Mouse (Mus musculus) forebrain, embryonic 14.5 days (tissue): ENCODE results near the gene Xlr3c. TPM values are rescaled to one million over a fixed set of nuclear protein-coding genes. Genes with fewer than 3 reads are reported as not detected.
"Not testable (repeated sequence)": the region's sequence is repeated elsewhere in the genome, so short reads cannot be mapped to it uniquely, and the experiment has no call there.

Experiments
- ATAC-seq: fragments of 200-750 bp; cut with Nextera tagmentation; 2 replicates; pipeline ENCODE4 v1.8.0; 2017; ENCODE audit warnings: mild to moderate bottlenecking, moderate library complexity
- DNase-seq: peaks from one replicate; pipeline ENCODE4 v3.0.0-alpha.2; 2015; ENCODE audit warnings: low spot score
- H3K27ac ChIP-seq: fragments of 300-500 bp; sonication (generic); 2 replicates; pipeline ENCODE4 v1.5.1; 2014; ENCODE audit warnings: low read depth, mild to moderate bottlenecking, control low read depth, low read length, moderate library complexity
- H3K27me3 ChIP-seq: fragments of 300-500 bp; sonication (generic); replicated peaks from 2 replicates; pipeline ENCODE4 v1.6.1; 2014; ENCODE audit warnings: low read length, control low read depth, mixed read lengths; ENCODE audit not compliant: control insufficient read depth, insufficient read depth
- H3K36me3 ChIP-seq: fragments of 300-500 bp; sonication (generic); 2 replicates; pipeline ENCODE4 v1.6.1; 2014; ENCODE audit warnings: low read length, control low read depth; ENCODE audit not compliant: control insufficient read depth, insufficient read depth
- H3K4me1 ChIP-seq: fragments of 300-500 bp; sonication (generic); 2 replicates; pipeline ENCODE4 v1.6.1; 2014; ENCODE audit warnings: antibody characterized with exemption, low read length, control low read depth; ENCODE audit not compliant: control insufficient read depth, insufficient read depth
- H3K4me2 ChIP-seq: fragments of 300-500 bp; sonication (generic); 2 replicates; pipeline ENCODE4 v1.6.1; 2014; ENCODE audit warnings: mild to moderate bottlenecking, control low read depth, low read length
- H3K4me3 ChIP-seq: fragments of 300-500 bp; sonication (generic); 2 replicates; pipeline ENCODE4 v1.5.1; 2014; ENCODE audit warnings: low read depth, low read length, control low read depth
- H3K9ac ChIP-seq: fragments of 300-500 bp; sonication (generic); 2 replicates; pipeline ENCODE4 v1.6.1; 2014; ENCODE audit warnings: mild to moderate bottlenecking, low read length, control low read depth, moderate library complexity
- H3K9me3 ChIP-seq: fragments of 300-500 bp; sonication (generic); replicated peaks from 2 replicates; pipeline ENCODE4 v1.6.1; 2016; ENCODE audit warnings: low read length, control low read depth, mixed read lengths; ENCODE audit not compliant: control insufficient read depth
- WGBS: fragments of 180-500 bp; shearing (Covaris S2); extraction: QIAGEN DNeasy Blood & Tissue Kit; methylation state at CpG from one replicate; pipeline ENCODE4 v1.1.7; 2014; 5-methylcytosine and 5-hydroxymethylcytosine counted together
- polyA plus RNA-seq: library from polyadenylated mRNA; unstranded; fragments of >200 nt; fragmentation: Nextera tagmentation; extraction: Ambion mirVana; gene quantifications from 2 replicates; pipeline ENCODE4 v1.2.1, GENCODE M21; 2014

Xlr3c gene
- not detected in 2 replicates for polyA plus RNA-seq

DNA sequence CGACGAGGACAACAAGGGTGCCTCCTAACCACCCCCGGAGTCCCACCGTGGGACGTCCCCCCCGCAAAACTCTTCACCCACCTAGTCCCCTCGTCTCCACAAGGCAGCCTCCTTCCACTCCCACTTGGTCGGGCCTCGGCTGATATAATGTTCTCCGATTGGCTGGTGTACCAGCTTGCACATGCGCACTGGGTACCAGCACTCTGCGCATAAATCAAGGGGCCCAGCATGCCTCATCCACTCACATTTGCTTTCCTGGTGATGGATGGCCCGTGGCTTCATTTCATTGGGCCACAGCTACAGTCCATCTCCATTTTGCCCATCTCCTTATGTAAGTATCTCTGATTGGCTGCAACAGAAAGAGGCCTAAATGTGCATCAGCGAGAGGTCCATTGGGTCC lies at the start of gene Xlr3c:
TSS of gene Xlr3c (minus strand) at position 121 of the 400 bp plus-strand sequence.
- not testable (repeated sequence) for H3K4me1 ChIP-seq, H3K9me3 ChIP-seq, ATAC-seq, H3K36me3 ChIP-seq, H3K27me3 ChIP-seq, H3K27ac ChIP-seq, H3K4me3 ChIP-seq, H3K4me2 ChIP-seq, DNase-seq, H3K9ac ChIP-seq
- WGBS = 89% methylated on average over 14 of the region's 14 CpGs

DNA sequence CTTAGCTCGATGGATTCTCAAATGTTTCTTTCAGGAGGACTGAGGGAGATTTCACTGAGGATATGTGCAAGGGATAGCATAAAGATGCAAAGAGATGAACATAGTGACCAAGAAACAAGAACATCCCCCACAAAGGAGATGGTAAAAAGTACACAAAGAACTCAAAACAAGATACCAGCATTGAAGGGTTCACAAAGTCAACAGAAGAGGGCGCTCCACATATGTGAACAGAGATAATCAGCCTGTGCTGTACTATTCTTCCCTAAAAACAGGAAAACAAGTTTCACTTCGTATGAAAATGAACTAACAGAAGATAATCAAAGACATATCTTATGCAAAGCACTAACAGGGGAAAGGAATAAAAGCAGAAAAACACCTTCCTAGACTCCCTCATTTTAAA lies 47.3 kb upstream of the Xlr3c start:
- H3K9me3 ChIP-seq = no peaks in the 10 kb centered on the region
- H3K27me3 ChIP-seq = no peaks in the 10 kb centered on the region
- no peak overlapping the region for H3K27ac ChIP-seq
- DNase-seq = peak; percentile 54
- H3K4me1 ChIP-seq = no peaks in the 10 kb centered on the region
- H3K36me3 ChIP-seq = no peaks in the 10 kb centered on the region
- no peak for ATAC-seq
- H3K9ac ChIP-seq = no peak overlapping the region
- 42% methylated on average over 3 of the region's 3 CpGs for WGBS
- no peak overlapping the region for H3K4me2 ChIP-seq
- no peak overlapping the region for H3K4me3 ChIP-seq

GRCm38 (mm10) chrX:73295745-73296144 lies 30.6 kb upstream of the Xlr3c start:
- H3K27ac ChIP-seq, H3K9me3 ChIP-seq, ATAC-seq: not testable (repeated sequence)

DNA sequence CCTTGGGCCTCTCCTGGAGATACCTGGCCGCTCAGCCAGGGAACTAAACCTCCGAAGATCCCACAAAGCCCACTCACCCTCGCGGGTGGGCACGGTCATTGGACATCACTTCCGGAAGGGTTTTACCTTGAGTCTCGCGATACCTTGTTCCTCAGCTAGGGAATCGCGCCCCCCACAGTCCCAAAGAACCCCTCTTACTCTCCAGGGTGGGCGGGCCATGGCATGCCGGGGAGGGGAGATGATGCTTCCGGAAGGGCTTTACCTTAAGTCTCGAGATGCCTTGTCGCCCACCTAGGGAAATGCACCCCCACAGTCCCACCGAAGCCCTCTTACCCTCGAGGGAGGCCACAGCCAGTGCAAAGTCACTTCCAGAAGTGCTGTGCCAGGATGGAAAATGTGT lies 27.7 kb upstream of the Xlr3c start, which contains the start of the genes Xlr5a and Xlr5c:
TSS of gene Xlr5a (minus strand) at position 101 of the 400 bp plus-strand sequence.
TSS of gene Xlr5c (minus strand) at position 101 of the 400 bp plus-strand sequence.
- DNase-seq, ATAC-seq, H3K36me3 ChIP-seq, H3K27me3 ChIP-seq, H3K4me3 ChIP-seq, H3K4me1 ChIP-seq, H3K27ac ChIP-seq, H3K4me2 ChIP-seq, H3K9me3 ChIP-seq, H3K9ac ChIP-seq: not testable (repeated sequence)
- WGBS = 91% methylated on average over 12 of the region's 17 CpGs

More at GRCm38 (mm10) chrX:73295745-73296144, 30.6 kb upstream of the Xlr3c start:
- not testable (repeated sequence) for H3K36me3 ChIP-seq, DNase-seq, H3K4me2 ChIP-seq, H3K4me3 ChIP-seq, H3K27me3 ChIP-seq, H3K4me1 ChIP-seq, H3K9ac ChIP-seq
- 89% methylated on average over 5 of the region's 10 CpGs for WGBS

DNA sequence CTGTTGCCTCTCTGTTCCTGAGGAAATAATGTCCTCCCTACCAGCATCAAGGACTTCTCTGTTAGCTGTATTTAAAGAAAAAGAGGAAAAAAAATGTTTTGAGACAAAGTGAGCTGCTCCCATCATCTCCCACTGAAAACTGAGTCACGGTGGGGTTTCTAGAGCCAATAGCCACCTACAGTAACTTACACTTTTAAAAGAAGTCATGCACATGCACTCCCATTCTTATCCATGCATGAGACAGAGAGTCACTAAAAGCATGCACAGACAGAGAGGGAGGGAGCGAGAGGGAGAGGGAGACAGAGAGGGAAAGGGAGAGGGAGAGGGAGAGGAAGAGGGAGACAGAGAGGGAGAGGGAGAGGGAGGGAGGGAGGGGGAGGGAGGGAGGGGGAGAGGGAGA lies 2.8 kb downstream of the Xlr3c start:
- ATAC-seq, DNase-seq, H3K4me3 ChIP-seq, H3K9ac ChIP-seq, H3K4me1 ChIP-seq, H3K27me3 ChIP-seq, H3K36me3 ChIP-seq, H3K9me3 ChIP-seq, H3K27ac ChIP-seq, H3K4me2 ChIP-seq: not testable (repeated sequence)
- 90% methylated on average over 1 of the region's 2 CpGs for WGBS

DNA sequence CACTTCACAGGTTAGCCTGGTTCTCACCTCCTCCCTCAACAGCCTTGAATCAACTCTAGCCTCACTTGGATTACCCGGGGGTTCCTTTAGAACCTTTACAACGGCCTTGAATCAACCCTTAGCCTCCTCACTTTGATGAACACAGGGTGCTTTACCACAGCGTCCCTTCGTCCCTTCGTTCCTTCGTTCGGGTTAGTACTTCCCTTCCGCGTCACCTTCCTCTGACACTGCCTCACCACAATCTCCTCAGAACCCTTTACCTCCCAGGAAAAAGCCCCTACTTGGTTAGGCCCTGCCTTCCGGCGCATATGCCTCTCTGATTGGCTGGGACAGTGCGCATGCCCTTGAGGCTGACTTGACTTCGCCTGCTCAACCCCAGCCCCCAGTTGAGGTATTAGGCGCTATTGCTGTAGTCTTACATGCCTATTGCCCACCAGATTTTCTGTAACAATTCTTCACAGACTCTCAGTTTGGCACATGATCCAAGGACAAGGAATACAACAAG lies 22.3 kb downstream of the Xlr3c start, which contains the start of gene Xlr4c:
TSS of gene Xlr4c (minus strand) at position 310 of the 505 bp plus-strand sequence.
- not testable (repeated sequence) for H3K4me2 ChIP-seq, H3K27ac ChIP-seq, H3K4me1 ChIP-seq, ATAC-seq, H3K27me3 ChIP-seq, H3K9ac ChIP-seq, DNase-seq, H3K9me3 ChIP-seq, H3K36me3 ChIP-seq, H3K4me3 ChIP-seq
- WGBS = 85% methylated on average over 13 of the region's 14 CpGs

DNA sequence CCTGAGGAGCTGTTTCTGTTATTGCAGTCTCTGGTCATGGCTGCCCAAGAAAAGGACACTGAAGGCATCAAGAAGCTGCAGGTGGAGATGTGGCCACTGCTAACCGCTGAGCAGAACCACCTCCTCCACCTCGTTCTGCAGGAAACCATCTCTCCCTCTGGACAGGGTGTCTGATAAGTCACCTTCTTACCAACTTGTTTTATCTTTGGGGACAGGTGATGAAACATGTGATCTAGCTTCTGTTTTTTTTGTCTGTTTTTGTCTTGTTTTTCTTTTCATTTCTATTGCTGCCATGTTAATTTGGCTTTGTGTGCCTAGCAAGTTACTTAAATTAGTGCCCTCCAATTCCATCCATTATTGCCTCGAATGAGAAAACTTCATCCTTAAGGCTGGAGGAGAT lies 35.9 kb downstream of the Xlr3c start:
- Histone ChIP-seq H3K9ac (peak overlapping the region; percentile 70), H3K36me3 (no peaks in the 10 kb centered on the region), H3K27ac (0 out of 2 replicates have a peak overlapping the region, but pooled peaks have one; percentile 94), H3K27me3 (no peaks in the 10 kb centered on the region), H3K4me3 (peak overlapping the region; percentile 55), H3K9me3 (no peaks in the 10 kb centered on the region), H3K4me1 (peaks cover 4% of the 10 kb centered on the region; the same call in 1 of the 2 replicates), H3K4me2 (peak overlapping the region; percentile 62)
- ATAC-seq (no peak), DNase-seq (no peak)
- 34% methylated on average over 3 of the region's 3 CpGs for WGBS

- Histone ChIP-seq H3K27ac (peak overlapping the region; percentile 94), H3K4me3 (peak overlapping the region; percentile 55), H3K27me3 (no peaks in the 10 kb centered on the region), H3K9ac (peak overlapping the region; percentile 70), H3K9me3 (no peaks in the 10 kb centered on the region), H3K4me1 (peaks cover 4% of the 10 kb centered on the region; the same call in 1 of the 2 replicates), H3K36me3 (no peaks in the 10 kb centered on the region), H3K4me2 (peak overlapping the region; percentile 62)
- ATAC-seq (peak; percentile 60), DNase-seq (peak; percentile 58)
- 37% methylated on average over 49 of the region's 51 CpGs for WGBS
Measured at GRCm38 (mm10) chrX:73228606-73229214, 36.5 kb downstream of the Xlr3c start.
